Mouse (Mus musculus) c-Kit-positive CD71-negative TER-119-negative erythroid progenitor cells, embryonic 14.5 days (primary cell): ENCODE measurements around the gene Slc12a1.

ENCODE experiments used
- DNase-seq: peaks from one replicate; pipeline ENCODE4 v3.0.0-alpha.2; 2013; ENCODE audit warnings: low read depth

Slc12a1 gene

GRCm38 (mm10) chr2:125254630-125255029, 102.3 kb downstream of the Slc12a1 start:
- DNase-seq: no peak

GRCm38 (mm10) chr2:125255886-125256285, 103.6 kb downstream of the Slc12a1 start:
- no peak for DNase-seq

GRCm38 (mm10) chr2:125259230-125260120, 107.2 kb downstream of the Slc12a1 start:
- DNase-seq: no peak

GRCm38 (mm10) chr2:125260326-125260725, 108.0 kb downstream of the Slc12a1 start:
- DNase-seq: no peak

GRCm38 (mm10) chr2:125263056-125263455, 110.8 kb downstream of the Slc12a1 start:
- DNase-seq: no peak

GRCm38 (mm10) chr2:125263753-125264152, 111.4 kb downstream of the Slc12a1 start:
- no peak for DNase-seq

- DNase-seq: no peak
Measured at GRCm38 (mm10) chr2:125268876-125269275, 116.6 kb downstream of the Slc12a1 start.

GRCm38 (mm10) chr2:125275617-125276016, 123.3 kb downstream of the Slc12a1 start:
- DNase-seq: no peak

GRCm38 (mm10) chr2:125276692-125277091, 124.4 kb downstream of the Slc12a1 start:
- no peak for DNase-seq

GRCm38 (mm10) chr2:125278474-125278873, 126.2 kb downstream of the Slc12a1 start:
- DNase-seq: no peak
